Mouse (Mus musculus): ENCODE results near the gene Gm9803. TPM values are rescaled to one million over a fixed set of nuclear protein-coding genes. Genes with fewer than 3 reads are reported as not detected.
A peak's percentile ranks its signal among the peaks of the same experiment; 100 is the strongest.

The Gm9803 gene
- polyA plus RNA-seq, 1 experiment from 2014 or later, result 17.4 TPM

DNA sequence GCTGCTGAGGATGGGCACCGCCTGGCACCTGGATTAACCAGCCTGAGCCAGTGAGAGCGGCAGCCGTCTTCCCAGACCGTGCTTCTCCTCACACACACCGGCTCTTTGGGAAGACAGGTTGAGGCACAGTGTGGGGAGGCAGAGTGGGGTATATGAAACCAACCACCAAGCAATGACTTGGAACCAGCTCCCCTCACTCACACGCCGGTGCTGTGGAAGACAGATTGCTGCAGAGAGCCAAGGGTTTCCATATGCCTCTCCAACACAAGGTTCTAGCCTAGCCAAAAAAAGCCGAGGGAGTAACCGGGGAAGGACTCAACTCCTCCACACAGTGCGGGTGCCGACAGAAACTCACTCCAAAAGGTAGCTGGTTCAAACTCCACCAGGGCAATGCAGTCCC is 35.4 kb downstream of the Gm9803 start:
- WGBS, result 55% methylated on average over 11 of the region's 11 CpGs
- ATAC-seq (replicated peaks; ENCODE audit: low FRiP score, low read depth) (no peak), DNase-seq (ENCODE audit: low spot score) (no peak)
- Histone ChIP-seq H3K4me3 (replicated peaks; ENCODE audit: low read depth, low read length) (no peak overlapping the region), H3K27ac (no peak overlapping the region), H3K9ac (ENCODE audit: low read depth, low read length) (no peak overlapping the region), H3K9me3 (replicated peaks; ENCODE audit: low read length) (no peaks in the 10 kb centered on the region), H3K4me2 (ENCODE audit: low read length) (no peak overlapping the region), H3K27me3 (ENCODE audit: insufficient read depth, low read length) (no peaks in the 10 kb centered on the region), H3K4me1 (replicated peaks; ENCODE audit: insufficient read depth, low read length) (no peaks in the 10 kb centered on the region), H3K36me3 (ENCODE audit: insufficient read depth, low read length) (no peaks in the 10 kb centered on the region)
- no peak for TF ChIP-seq CTCF (IDR thresholded peaks at IDR 0.05; ENCODE audit: low read depth)

DNA sequence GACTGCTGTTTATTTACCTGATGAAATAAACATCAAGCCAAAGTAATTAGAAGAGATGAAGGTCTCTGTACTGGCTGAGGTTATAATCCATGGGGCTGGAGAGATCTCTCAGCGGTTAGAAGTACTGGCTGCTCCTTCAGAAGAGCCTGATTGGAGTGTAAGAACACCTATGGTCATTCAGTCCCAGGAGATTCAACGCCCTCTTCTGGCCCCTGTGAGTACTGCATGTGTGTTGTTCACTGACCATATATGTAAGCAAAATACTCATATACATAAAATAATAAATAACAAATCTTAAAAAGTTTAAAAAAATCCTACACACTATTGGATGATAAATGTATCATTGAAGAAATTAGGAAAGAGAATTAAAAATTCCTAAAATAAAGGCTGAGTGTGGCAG is 36.9 kb downstream of the Gm9803 start:
- DNase-seq (ENCODE audit: low spot score), result no peak
- no peak overlapping the region for H3K4me3 ChIP-seq (replicated peaks; ENCODE audit: low read depth, low read length)
- H3K9me3 ChIP-seq (replicated peaks; ENCODE audit: low read length), result no peaks in the 10 kb centered on the region
- no peak for ATAC-seq (replicated peaks; ENCODE audit: low FRiP score, low read depth)
- no peak overlapping the region for H3K27ac ChIP-seq
- no peak overlapping the region for H3K4me2 ChIP-seq (ENCODE audit: low read length)
- H3K36me3 ChIP-seq (ENCODE audit: insufficient read depth, low read length), result no peaks in the 10 kb centered on the region
- H3K4me1 ChIP-seq (replicated peaks; ENCODE audit: insufficient read depth, low read length), result no peaks in the 10 kb centered on the region
- H3K27me3 ChIP-seq (ENCODE audit: insufficient read depth, low read length), result no peaks in the 10 kb centered on the region
- TF ChIP-seq CTCF (IDR thresholded peaks at IDR 0.05; ENCODE audit: low read depth), result peak; percentile 50
- WGBS, result 41% methylated on average over 2 of the region's 2 CpGs
- H3K9ac ChIP-seq (ENCODE audit: low read depth, low read length), result no peak overlapping the region

DNA sequence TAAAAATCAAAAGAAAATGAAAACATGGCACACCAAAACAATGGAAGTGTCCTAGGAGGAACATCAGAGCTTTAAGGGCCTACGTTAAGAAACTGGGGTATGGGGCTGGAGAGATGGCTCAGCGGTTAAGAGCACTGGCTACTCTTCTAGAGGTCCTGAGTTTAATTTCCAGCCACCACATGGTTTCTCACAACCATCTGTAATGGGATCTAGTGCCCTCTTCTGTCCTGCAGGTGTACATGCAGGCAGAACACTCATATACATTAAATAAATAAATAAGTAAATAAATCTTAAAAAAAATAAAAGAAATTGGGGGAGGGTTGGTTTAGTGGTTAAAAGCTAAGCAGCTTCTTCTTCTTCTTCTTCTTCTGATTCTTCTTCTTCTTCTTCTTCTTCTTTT is 37.4 kb downstream of the Gm9803 start:
- 93% methylated on average over 2 of the region's 2 CpGs for WGBS
- H3K9ac ChIP-seq (ENCODE audit: low read depth, low read length), result no peak overlapping the region
- H3K4me3 ChIP-seq (replicated peaks; ENCODE audit: low read depth, low read length), result no peak overlapping the region
- H3K27ac ChIP-seq, result no peak overlapping the region
- ATAC-seq (replicated peaks; ENCODE audit: low FRiP score, low read depth), result no peak
- no peak for DNase-seq (ENCODE audit: low spot score)
- TF ChIP-seq CTCF (IDR thresholded peaks at IDR 0.05; ENCODE audit: low read depth), result 0 out of 2 replicates have a peak, but pooled peaks have one; percentile 9
- no peaks in the 10 kb centered on the region for H3K9me3 ChIP-seq (replicated peaks; ENCODE audit: low read length)
- no peaks in the 10 kb centered on the region for H3K27me3 ChIP-seq (ENCODE audit: insufficient read depth, low read length)
- H3K36me3 ChIP-seq (ENCODE audit: insufficient read depth, low read length), result no peaks in the 10 kb centered on the region
- H3K4me2 ChIP-seq (ENCODE audit: low read length), result no peak overlapping the region
- H3K4me1 ChIP-seq (replicated peaks; ENCODE audit: insufficient read depth, low read length), result no peaks in the 10 kb centered on the region

Other genes starting within 250 kb of the Gm9803 start
- gene Bend3, start 45.3 kb upstream of the Gm9803 start, polyA plus RNA-seq (2015; fragmentation: Nextera tagmentation; extraction: Ambion mirVana), result 2.8 TPM in 2 replicates
- 84.7 and 85.1 TPM in 2 replicates for gene 1700021F05Rik, start 16.9 kb downstream of the Gm9803 start, polyA plus RNA-seq (2015; fragmentation: Nextera tagmentation; extraction: Ambion mirVana)
- 486 and 489 TPM in 2 replicates for gene Cd24a, start 54.2 kb downstream of the Gm9803 start, polyA plus RNA-seq (2015; fragmentation: Nextera tagmentation; extraction: Ambion mirVana)